Mouse (Mus musculus) testis, adult 2 months (tissue): ENCODE measurements at regions not wholly inside any gene's neighbourhood (a gene's known extent, or its start where the extent isn't known, plus 50 kb on each side); places are given as distances from the start of the nearest gene placed in this dataset.

Source experiments
- H3K27ac ChIP-seq: fragments of 200-500 bp; 2 replicates; pipeline ENCODE4 v1.5.1; 2012; ENCODE audit warnings: low read depth, low read length; ENCODE audit not compliant: control insufficient read depth, insufficient read depth
- H3K27me3 ChIP-seq: fragments of 200-500 bp; 2 replicates; pipeline ENCODE4 v1.6.1; 2012; ENCODE audit warnings: mild to moderate bottlenecking, low read length, moderate library complexity; ENCODE audit not compliant: control insufficient read depth, insufficient read depth
- H3K36me3 ChIP-seq: fragments of 200-500 bp; 2 replicates; pipeline ENCODE4 v1.6.1; 2012; ENCODE audit warnings: mild to moderate bottlenecking, low read length; ENCODE audit not compliant: control insufficient read depth, insufficient read depth
- H3K4me1 ChIP-seq: fragments of 200-500 bp; 2 replicates; pipeline ENCODE4 v1.6.1; 2012; ENCODE audit warnings: low read length; ENCODE audit not compliant: control insufficient read depth, insufficient read depth
- H3K4me3 ChIP-seq: fragments of 200-500 bp; 2 replicates; pipeline ENCODE4 v1.5.1; 2012; ENCODE audit warnings: low read depth, mild to moderate bottlenecking, low read length, moderate library complexity, mixed read lengths; ENCODE audit not compliant: control insufficient read depth
- CTCF ChIP-seq: fragments of 200-500 bp; IDR thresholded peaks from 2 replicates; pipeline ENCODE4 v1.5.1; 2012; ENCODE audit warnings: low read depth, mild to moderate bottlenecking, inconsistent platforms, low read length, moderate library complexity; ENCODE audit not compliant: control insufficient read depth, insufficient read depth, insufficient replicate concordance
- POLR2A ChIP-seq: fragments of 200-500 bp; IDR thresholded peaks from 2 replicates; pipeline ENCODE4 v1.6.1; 2012; ENCODE audit warnings: low read depth, mild to moderate bottlenecking, inconsistent platforms, low read length, moderate library complexity; ENCODE audit not compliant: control insufficient read depth

GRCm38 (mm10) chr1:30362072-30362769 lies 511.5 kb downstream of the Phf3 start:
- Histone ChIP-seq H3K4me1 (no peaks in the 10 kb centered on the region), H3K36me3 (no peaks in the 10 kb centered on the region), H3K27me3 (no peaks in the 10 kb centered on the region), H3K27ac (no peak overlapping the region), H3K4me3 (no peak overlapping the region)
- TF ChIP-seq CTCF = no peak
- no peak for TF ChIP-seq POLR2A

GRCm38 (mm10) chr1:30320657-30321262 lies 553.0 kb downstream of the Phf3 start:
- TF ChIP-seq CTCF (no peak), POLR2A (no peak)
- H3K27me3 ChIP-seq = no peaks in the 10 kb centered on the region
- no peaks in the 10 kb centered on the region for H3K36me3 ChIP-seq
- no peak overlapping the region for H3K27ac ChIP-seq
- no peaks in the 10 kb centered on the region for H3K4me1 ChIP-seq
- H3K4me3 ChIP-seq = no peak overlapping the region

DNA sequence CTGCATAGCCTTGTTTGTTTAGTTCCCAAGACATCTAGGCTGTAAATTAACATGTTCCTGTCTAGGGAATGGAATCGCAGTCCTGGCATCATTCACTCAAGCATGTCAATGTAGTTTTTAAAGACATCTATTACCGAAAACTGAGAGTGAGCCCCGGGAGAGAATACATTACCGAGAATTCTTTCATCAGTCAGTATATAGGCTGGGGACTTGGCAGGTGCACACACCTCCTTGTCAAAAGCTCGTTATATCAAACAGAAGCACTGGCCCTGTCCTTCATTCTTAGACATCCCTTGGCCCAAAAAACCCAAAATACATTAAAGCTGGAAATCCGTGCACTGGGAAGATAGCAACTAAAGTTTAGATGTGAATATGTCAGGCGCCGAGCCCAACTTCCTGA lies 555.5 kb downstream of the Phf3 start:
- Histone ChIP-seq H3K4me3 (no peak overlapping the region), H3K36me3 (no peaks in the 10 kb centered on the region), H3K27ac (no peak overlapping the region), H3K4me1 (no peaks in the 10 kb centered on the region), H3K27me3 (no peaks in the 10 kb centered on the region)
- TF ChIP-seq CTCF (no peak), POLR2A (no peak)

DNA sequence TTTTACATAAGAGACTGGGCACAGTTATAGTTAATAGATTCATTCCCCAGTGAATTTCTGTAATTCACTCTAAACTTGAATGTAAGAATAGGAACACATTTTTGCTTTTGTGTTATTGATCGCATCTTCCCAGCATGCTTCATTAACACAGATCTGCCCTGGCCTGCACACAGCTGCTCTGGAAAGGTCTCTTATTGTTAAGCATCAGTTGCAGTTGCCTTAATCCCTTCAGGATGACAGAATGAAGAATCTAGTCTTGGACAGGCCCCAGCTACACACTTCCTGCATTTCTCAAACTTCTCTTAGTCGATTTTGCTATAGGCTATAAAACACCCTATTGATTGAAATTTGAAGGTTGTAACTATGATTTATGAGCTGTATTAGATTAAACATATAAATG lies 584.6 kb downstream of the Phf3 start:
- H3K4me3 ChIP-seq = no peak overlapping the region
- no peak for TF ChIP-seq POLR2A
- TF ChIP-seq CTCF = no peak
- H3K27me3 ChIP-seq = no peaks in the 10 kb centered on the region
- no peaks in the 10 kb centered on the region for H3K4me1 ChIP-seq
- no peak overlapping the region for H3K27ac ChIP-seq
- H3K36me3 ChIP-seq = no peaks in the 10 kb centered on the region

GRCm38 (mm10) chr1:30262418-30262817 lies 611.3 kb downstream of the Phf3 start:
- Histone ChIP-seq H3K27ac (no peak overlapping the region), H3K27me3 (no peaks in the 10 kb centered on the region), H3K4me1 (peaks cover 5% of the 10 kb centered on the region; the same call in 1 of the 2 replicates), H3K36me3 (no peaks in the 10 kb centered on the region), H3K4me3 (peak overlapping the region; percentile 68)
- TF ChIP-seq POLR2A (no peak), CTCF (no peak)

DNA sequence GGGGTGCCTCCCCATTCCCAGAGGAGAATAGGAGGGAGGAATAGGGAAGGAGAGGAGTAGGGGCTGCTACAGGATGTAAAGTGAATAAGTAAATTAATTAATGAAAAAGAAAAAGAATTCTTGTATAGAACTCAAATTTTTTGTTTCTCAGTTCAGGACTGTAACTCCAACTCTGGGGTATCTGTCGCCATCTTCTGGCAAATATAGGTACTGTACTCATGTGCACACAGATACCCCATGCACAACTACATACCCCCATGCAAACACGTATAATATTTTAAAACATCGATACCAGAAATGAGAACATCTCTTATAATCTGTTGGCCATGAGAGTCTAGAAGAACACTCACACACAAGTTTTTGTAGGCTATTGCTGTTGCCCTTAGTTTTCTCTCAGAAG lies 614.2 kb downstream of the Phf3 start:
- Histone ChIP-seq H3K27me3 (no peaks in the 10 kb centered on the region), H3K4me3 (no peak overlapping the region), H3K36me3 (no peaks in the 10 kb centered on the region), H3K27ac (no peak overlapping the region), H3K4me1 (peaks cover 5% of the 10 kb centered on the region; the same call in 1 of the 2 replicates)
- no peak for TF ChIP-seq POLR2A
- no peak for TF ChIP-seq CTCF

- Histone ChIP-seq H3K27ac (no peak overlapping the region), H3K27me3 (no peaks in the 10 kb centered on the region), H3K4me1 (no peaks in the 10 kb centered on the region)
Observed at GRCm38 (mm10) chr1:30216764-30217348, 656.9 kb downstream of the Phf3 start.

More at GRCm38 (mm10) chr1:30216764-30217348, 656.9 kb downstream of the Phf3 start:
- H3K4me3 ChIP-seq = no peak overlapping the region
- TF ChIP-seq CTCF (no peak), POLR2A (no peak)
- H3K36me3 ChIP-seq = no peaks in the 10 kb centered on the region
